Mouse (Mus musculus) gastrocnemius, adult 2 months (tissue): Measurements from ENCODE around the gene Irs2. TPM values are rescaled to one million over a fixed set of nuclear protein-coding genes. Genes with fewer than 3 reads are reported as not detected.

Source experiments
- DNase-seq: peaks from one replicate; pipeline ENCODE4 v3.0.0; 2022
- H3K27ac ChIP-seq: fragments of 200-600 bp; 2 replicates; pipeline ENCODE4 v1.8.1; 2022; ENCODE audit warnings: mild to moderate bottlenecking
- H3K4me3 ChIP-seq: fragments of 200-600 bp; 2 replicates; pipeline ENCODE4 v1.8.1; 2022; ENCODE audit warnings: mild to moderate bottlenecking, moderate library complexity
- CTCF ChIP-seq: fragments of 200-600 bp; IDR thresholded peaks from 2 replicates; pipeline ENCODE4 v1.8.1; 2022; ENCODE audit warnings: antibody characterized with exemption, mild to moderate bottlenecking, moderate library complexity
- intact Hi-C: fragments of 180-260 bp; cut with DNase I; formaldehyde crosslinking; loops from one replicate; pipeline ENCODE4 v1.15.1; 2025
- total RNA-seq, 2 experiments: library from RNA; stranded (reverse); gene quantifications; 2 replicates each; pipeline ENCODE4 v1.2.3; 2021

The Irs2 gene
- total RNA-seq, 2 experiments from 2014 or later, result 28.2 to 44.8 TPM

- Histone ChIP-seq H3K4me3 (no peak overlapping the region), H3K27ac (no peak overlapping the region)
- intact Hi-C loops, result no loop called here
- DNase-seq, result peak; percentile 84
- peak; percentile 34 for TF ChIP-seq CTCF
Measured at GRCm38 (mm10) chr8:10953346-10954053, 54.8 kb downstream of the Irs2 start.

- TF ChIP-seq CTCF, result no peak
- H3K4me3 ChIP-seq, result no peak overlapping the region
- DNase-seq, result no peak
- no peak overlapping the region for H3K27ac ChIP-seq
- intact Hi-C loops, result no loop called here
Measured at GRCm38 (mm10) chr8:10952706-10953105, 55.6 kb downstream of the Irs2 start.

- Histone ChIP-seq H3K4me3 (no peak overlapping the region), H3K27ac (no peak overlapping the region)
- no peak for DNase-seq
- no peak for TF ChIP-seq CTCF
- intact Hi-C loops, result no loop called here
Measured at GRCm38 (mm10) chr8:10952235-10952634, 56.0 kb downstream of the Irs2 start.

- no peak overlapping the region for H3K4me3 ChIP-seq
- intact Hi-C loops, result no loop called here
- DNase-seq, result no peak
- H3K27ac ChIP-seq, result no peak overlapping the region
- no peak for TF ChIP-seq CTCF
Measured at GRCm38 (mm10) chr8:10951567-10951966, 56.7 kb downstream of the Irs2 start.

GRCm38 (mm10) chr8:10945939-10946740, 62.1 kb downstream of the Irs2 start:
- intact Hi-C loops, result no loop called here
- peak overlapping the region; percentile 59 for H3K27ac ChIP-seq
- no peak for TF ChIP-seq CTCF
- peak overlapping the region; percentile 62 for H3K4me3 ChIP-seq
- peak; percentile 94 for DNase-seq

- TF ChIP-seq CTCF, result no peak
- intact Hi-C loops, result no loop called here
- peak overlapping the region; percentile 59 for H3K27ac ChIP-seq
- no peak for DNase-seq
- H3K4me3 ChIP-seq, result no peak overlapping the region; the same call in 1 of the 2 replicates
Measured at GRCm38 (mm10) chr8:10945490-10945889, 62.8 kb downstream of the Irs2 start.

GRCm38 (mm10) chr8:10943314-10944060, 64.8 kb downstream of the Irs2 start:
- DNase-seq, result peak; percentile 63
- H3K27ac ChIP-seq, result peak overlapping the region; percentile 40; the same call in 1 of the 2 replicates
- intact Hi-C loops, result no loop called here
- H3K4me3 ChIP-seq, result no peak overlapping the region
- no peak for TF ChIP-seq CTCF

GRCm38 (mm10) chr8:10939883-10940282, 68.4 kb downstream of the Irs2 start:
- no peak overlapping the region for H3K4me3 ChIP-seq
- no peak for DNase-seq

GRCm38 (mm10) chr8:10939210-10939782, 69.0 kb downstream of the Irs2 start:
- Histone ChIP-seq H3K27ac (no peak overlapping the region), H3K4me3 (no peak overlapping the region)
- no peak for DNase-seq
- TF ChIP-seq CTCF, result no peak
- intact Hi-C loops, result no loop called here

More at GRCm38 (mm10) chr8:10939883-10940282, 68.4 kb downstream of the Irs2 start:
- no peak for TF ChIP-seq CTCF
- intact Hi-C loops, result no loop called here
- no peak overlapping the region for H3K27ac ChIP-seq

GRCm38 (mm10) chr8:10938284-10938683, 70.0 kb downstream of the Irs2 start:
- no peak for TF ChIP-seq CTCF
- DNase-seq, result no peak
- intact Hi-C loops, result no loop called here
- H3K27ac ChIP-seq, result no peak overlapping the region
- no peak overlapping the region for H3K4me3 ChIP-seq

GRCm38 (mm10) chr8:10936646-10937045, 71.6 kb downstream of the Irs2 start:
- intact Hi-C loops, result no loop called here
- no peak overlapping the region for H3K4me3 ChIP-seq
- no peak for DNase-seq
- no peak overlapping the region for H3K27ac ChIP-seq
- TF ChIP-seq CTCF, result no peak

GRCm38 (mm10) chr8:10935231-10935630, 73.0 kb downstream of the Irs2 start:
- Histone ChIP-seq H3K27ac (peak overlapping the region; percentile 54), H3K4me3 (no peak overlapping the region)
- TF ChIP-seq CTCF, result no peak
- intact Hi-C loops, result no loop called here
- no peak for DNase-seq
